Mouse (Mus musculus) ES-Bruce4 (cell line): ENCODE data around the gene Nptn.

Experiments used
- CTCF ChIP-seq: IDR thresholded peaks from one replicate; pipeline ENCODE4 v1.8.1; 2011; ENCODE audit warnings: low read depth, low read length
- POLR2A ChIP-seq: IDR thresholded peaks from one replicate; pipeline ENCODE4 v1.8.1; 2011; ENCODE audit warnings: low read length; ENCODE audit not compliant: insufficient read depth

GRCm38 (mm10) chr9:58623009-58623408, 41.0 kb downstream of the Nptn start:
- no peak for TF ChIP-seq POLR2A
- no peak for TF ChIP-seq CTCF
